ENCODE assay signal across 9 mouse cellular contexts in genomic region chr10:60931891-60932378, GRCm38 (mm10).
DNase-seq lines count a peak whose midpoint lies in the region; ATAC-seq and TF ChIP-seq lines count a peak whose summit lies in the region.
"Had no signal": no experiment of that assay in that cellular context is flagged by ENCODE, and none has a peak within 500 bp of the region (broad histone marks: within the 10 kb centered on the region; RNA-seq: fewer than 3 reads in every experiment).

No protein-coding gene starts in this region.

- H3ac ChIP-seq in myocyte (ENCODE audit: control insufficient read depth, insufficient read length): no peak overlapping the region

- peak; percentile 34 for DNase-seq in lung, postnatal 0 days (ENCODE audit: low spot score)
- DNase-seq in lung, postnatal 14 days: no peak
- DNase-seq in stomach, postnatal 0 days (ENCODE audit: low spot score): no peak
- no peak for DNase-seq in right cerebral cortex, postnatal 14 days
- DNase-seq: gastrocnemius, postnatal 36 days had no signal

- TF ChIP-seq CTCF in lung, postnatal 0 days (IDR thresholded peaks at IDR 0.05): no peak
- no peak for TF ChIP-seq CTCF in bone marrow macrophage, adult 2 months (IDR thresholded peaks at IDR 0.05; ENCODE audit: low read depth, low read length)
- no peak for TF ChIP-seq CTCF in stomach, postnatal 0 days (IDR thresholded peaks at IDR 0.05; ENCODE audit: low read depth)

- H3K9ac ChIP-seq in lung, postnatal 0 days (replicated peaks; ENCODE audit: low read depth): no peak overlapping the region
- no peak overlapping the region for H3K9ac ChIP-seq in heart, embryonic 15.5 days
- no peak overlapping the region for H3K9ac ChIP-seq in stomach, postnatal 0 days (ENCODE audit: low read length)

- H3K36me3 ChIP-seq in lung, postnatal 0 days (ENCODE audit: insufficient read depth, low read length): no peaks in the 10 kb centered on the region
- H3K36me3 ChIP-seq in heart, embryonic 15.5 days: no peaks in the 10 kb centered on the region
- H3K36me3 ChIP-seq in myocyte (ENCODE audit: control insufficient read depth, insufficient read depth): no peaks in the 10 kb centered on the region
- H3K36me3 ChIP-seq in stomach, postnatal 0 days (ENCODE audit: control insufficient read depth, insufficient read depth, low read length): no peaks in the 10 kb centered on the region

- no peak for TF ChIP-seq POLR2A in bone marrow macrophage, adult 2 months (IDR thresholded peaks at IDR 0.05; ENCODE audit: borderline replicate concordance, low read depth, low read length)
- peak; percentile 50 for TF ChIP-seq POLR2A in myocyte (IDR thresholded peaks at IDR 0.05; ENCODE audit: insufficient read length, low read depth)

- H3K9me3 ChIP-seq in lung, postnatal 0 days (ENCODE audit: low read length): no peaks in the 10 kb centered on the region
- no peaks in the 10 kb centered on the region for H3K9me3 ChIP-seq in heart, embryonic 15.5 days (replicated peaks)
- no peaks in the 10 kb centered on the region for H3K9me3 ChIP-seq in stomach, postnatal 0 days (ENCODE audit: control insufficient read depth, low read length)

- ATAC-seq in lung, postnatal 0 days: no peak
- no peak for ATAC-seq in heart, embryonic 15.5 days (replicated peaks; ENCODE audit: insufficient number of reproducible peaks, insufficient read depth, low FRiP score, low read depth)
- no peak for ATAC-seq in stomach, postnatal 0 days (ENCODE audit: low FRiP score, low TSS enrichment)
- ATAC-seq: activated CD4-positive, CD25-positive, alpha-beta regulatory T cell, adult 4 months had no signal

- TF ChIP-seq EP300 in lung, postnatal 0 days (IDR thresholded peaks at IDR 0.05): no peak
- TF ChIP-seq EP300 in stomach, postnatal 0 days (optimal IDR thresholded peaks at IDR 0.05): no peak

- WGBS in lung, postnatal 0 days: 26% methylated on average over 22 of the region's 22 CpGs
- WGBS in heart, embryonic 15.5 days: 49% methylated on average over 22 of the region's 22 CpGs
- 46% methylated on average over 22 of the region's 22 CpGs for WGBS in stomach, postnatal 0 days

- no peak overlapping the region for H3K27ac ChIP-seq in lung, postnatal 0 days (ENCODE audit: low read length)
- peak overlapping the region; percentile 99 for H3K27ac ChIP-seq in bone marrow macrophage, adult 2 months (ENCODE audit: insufficient read depth, low read depth, low read length)
- peak overlapping the region; percentile 87 for H3K27ac ChIP-seq in heart, embryonic 15.5 days
- H3K27ac ChIP-seq in stomach, postnatal 0 days (replicated peaks): no peak overlapping the region

- H3K4me1 ChIP-seq in lung, postnatal 0 days (ENCODE audit: insufficient read depth, low read depth, low read length): peaks cover 4% of the 10 kb centered on the region; the same call in 1 of the 2 replicates
- peaks cover 21% of the 10 kb centered on the region for H3K4me1 ChIP-seq in bone marrow macrophage, adult 2 months (ENCODE audit: control insufficient read depth, insufficient read depth, low read length)
- peaks cover 87% of the 10 kb centered on the region for H3K4me1 ChIP-seq in heart, embryonic 15.5 days (replicated peaks)
- H3K4me1 ChIP-seq in stomach, postnatal 0 days (replicated peaks; ENCODE audit: control insufficient read depth, insufficient read depth): no peaks in the 10 kb centered on the region; the same call in 1 of the 2 replicates

- no peaks in the 10 kb centered on the region for H3K79me2 ChIP-seq in myocyte (ENCODE audit: control insufficient read depth, insufficient read depth)

- no peak overlapping the region for H3K4me3 ChIP-seq in lung, postnatal 0 days (ENCODE audit: low read depth, low read length)
- H3K4me3 ChIP-seq in bone marrow macrophage, adult 2 months (ENCODE audit: insufficient read depth, low read length): peak overlapping the region; percentile 75
- H3K4me3 ChIP-seq in heart, embryonic 15.5 days: no peak overlapping the region
- peak overlapping the region; percentile 34 for H3K4me3 ChIP-seq in myocyte
- no peak overlapping the region for H3K4me3 ChIP-seq in stomach, postnatal 0 days (ENCODE audit: low read depth, low read length)

- H3K4me2 ChIP-seq in lung, postnatal 0 days (replicated peaks; ENCODE audit: low read depth, low read length): no peak overlapping the region
- peak overlapping the region; percentile 29; the same call in 1 of the 2 replicates for H3K4me2 ChIP-seq in heart, embryonic 15.5 days
- H3K4me2 ChIP-seq in myocyte (ENCODE audit: low read depth): peak overlapping the region; percentile 61
- H3K4me2 ChIP-seq in stomach, postnatal 0 days (replicated peaks; ENCODE audit: low read depth): no peak overlapping the region

- no peaks in the 10 kb centered on the region for H3K27me3 ChIP-seq in lung, postnatal 0 days (replicated peaks; ENCODE audit: insufficient read depth, low read length)
- H3K27me3 ChIP-seq in heart, embryonic 15.5 days: no peaks in the 10 kb centered on the region
- H3K27me3 ChIP-seq in myocyte (ENCODE audit: control insufficient read depth, insufficient read depth, insufficient read length): no peaks in the 10 kb centered on the region
- H3K27me3 ChIP-seq in stomach, postnatal 0 days (ENCODE audit: control insufficient read depth, insufficient read depth, low read length): no peaks in the 10 kb centered on the region

TF ChIP-seq in myocyte, 11 proteins besides CTCF, POLR2A, EP300 and RAD21:
- TF ChIP-seq TCF3 (IDR thresholded peaks at IDR 0.05; ENCODE audit: insufficient read length, low read depth) (no peak), E2F4 (IDR thresholded peaks at IDR 0.05; ENCODE audit: insufficient read depth) (no peak), POLR2AphosphoS2 (IDR thresholded peaks at IDR 0.05; ENCODE audit: insufficient read length, low read depth) (no peak), CEBPB (IDR thresholded peaks at IDR 0.05; ENCODE audit: insufficient read depth, poor library complexity, severe bottlenecking) (no peak), REST (IDR thresholded peaks at IDR 0.05; ENCODE audit: insufficient read depth, insufficient read length) (no peak), SRF (IDR thresholded peaks at IDR 0.05; ENCODE audit: control insufficient read depth, insufficient read length, low read depth) (no peak), MYOG (IDR thresholded peaks at IDR 0.05; ENCODE audit: control insufficient read depth in 1 of 3, insufficient read depth in 1 of 3, insufficient read length in 2 of 3, low read depth in 2 of 3) (no peak), MYOD1 (IDR thresholded peaks at IDR 0.05; ENCODE audit: control insufficient read depth in 1 of 3, insufficient read length in 2 of 3, low read depth in 2 of 3) (no peak), TCF12 (IDR thresholded peaks at IDR 0.05; ENCODE audit: insufficient read depth, poor library complexity, severe bottlenecking) (no peak), USF1 (IDR thresholded peaks at IDR 0.05; ENCODE audit: low read depth) (no peak)

Comparison
In these comparisons a context has a peak if more than half of its experiments do, and no peak if none do; other contexts are left out.
1. H3K27ac ChIP-seq: peak in bone marrow macrophage, adult 2 months (single experiment) and heart, embryonic 15.5 days (single experiment); none in lung, postnatal 0 days (single experiment) and stomach, postnatal 0 days (single experiment).
2. H3K4me2 ChIP-seq: peak in heart, embryonic 15.5 days (single experiment) and myocyte (single experiment); none in lung, postnatal 0 days (single experiment) and stomach, postnatal 0 days (single experiment).
3. H3K4me3 ChIP-seq: peak in bone marrow macrophage, adult 2 months (single experiment) and myocyte (single experiment); none in lung, postnatal 0 days (single experiment), heart, embryonic 15.5 days (single experiment) and stomach, postnatal 0 days (single experiment).